Mouse (Mus musculus) neural tube, embryonic 13.5 days (tissue): Measurements from ENCODE around the gene Lrig1. TPM values are rescaled to one million over a fixed set of nuclear protein-coding genes. Genes with fewer than 3 reads are reported as not detected.

Experiments
- ATAC-seq: fragments of 200-750 bp; cut with Nextera tagmentation; 2 replicates; pipeline ENCODE4 v1.8.0; 2017; ENCODE audit warnings: low read depth, mild to moderate bottlenecking, moderate TSS enrichment, moderate library complexity
- H3K27ac ChIP-seq: fragments of 300-500 bp; sonication (generic); replicated peaks from 2 replicates; pipeline ENCODE4 v1.5.1; 2015; ENCODE audit warnings: moderate library complexity, mild to moderate bottlenecking, inconsistent platforms
- H3K27me3 ChIP-seq: fragments of 300-500 bp; sonication (generic); 2 replicates; pipeline ENCODE4 v1.6.1; 2015; ENCODE audit warnings: mild to moderate bottlenecking, inconsistent platforms
- H3K36me3 ChIP-seq: fragments of 300-500 bp; sonication (generic); 2 replicates; pipeline ENCODE4 v1.6.1; 2015; ENCODE audit warnings: mild to moderate bottlenecking, inconsistent platforms
- H3K4me1 ChIP-seq: fragments of 300-500 bp; sonication (generic); replicated peaks from 2 replicates; pipeline ENCODE4 v1.6.1; 2015; ENCODE audit warnings: inconsistent platforms
- H3K4me2 ChIP-seq: fragments of 300-500 bp; sonication (generic); 2 replicates; pipeline ENCODE4 v1.6.1; 2015; ENCODE audit warnings: inconsistent platforms, mild to moderate bottlenecking, moderate library complexity
- H3K4me3 ChIP-seq: fragments of 300-500 bp; sonication (generic); 2 replicates; pipeline ENCODE4 v1.5.1; 2015; ENCODE audit warnings: mild to moderate bottlenecking, inconsistent platforms
- H3K9ac ChIP-seq: fragments of 300-500 bp; sonication (generic); 2 replicates; pipeline ENCODE4 v1.6.1; 2015; ENCODE audit warnings: moderate library complexity, mild to moderate bottlenecking, inconsistent platforms
- H3K9me3 ChIP-seq: fragments of 300-500 bp; sonication (generic); 2 replicates; pipeline ENCODE4 v1.6.1; 2016; ENCODE audit warnings: inconsistent platforms
- WGBS: fragments of 180-500 bp; shearing (Covaris S2); methylation state at CpG from one replicate; pipeline ENCODE4 v1.1.7; 2015; 5-methylcytosine and 5-hydroxymethylcytosine counted together
- polyA plus RNA-seq: library from polyadenylated mRNA; unstranded; fragments of >200 nt; fragmentation: Nextera tagmentation; extraction: Ambion mirVana; gene quantifications from 2 replicates; pipeline ENCODE4 v1.2.1, GENCODE M21; 2015

The Lrig1 gene
- polyA plus RNA-seq, 1 experiment from 2014 or later: 12.9 TPM

GRCm38 (mm10) chr6:94652659-94653213 is 47.2 kb downstream of the Lrig1 start:
- no peak for ATAC-seq
- no peaks in the 10 kb centered on the region for H3K9me3 ChIP-seq
- H3K27me3 ChIP-seq: no peaks in the 10 kb centered on the region; the same call in 1 of the 2 replicates
- no peak overlapping the region for H3K9ac ChIP-seq
- H3K4me3 ChIP-seq: no peak overlapping the region
- WGBS: 69% methylated on average over 6 of the region's 6 CpGs
- H3K4me1 ChIP-seq: peaks cover 86% of the 10 kb centered on the region
- H3K27ac ChIP-seq: no peak overlapping the region
- H3K4me2 ChIP-seq: no peak overlapping the region
- no peaks in the 10 kb centered on the region for H3K36me3 ChIP-seq

- H3K27me3 ChIP-seq: no peaks in the 10 kb centered on the region; the same call in 1 of the 2 replicates
- H3K27ac ChIP-seq: no peak overlapping the region
- H3K4me1 ChIP-seq: peaks cover 86% of the 10 kb centered on the region
- no peaks in the 10 kb centered on the region for H3K9me3 ChIP-seq
- H3K36me3 ChIP-seq: no peaks in the 10 kb centered on the region
- ATAC-seq: no peak
- H3K9ac ChIP-seq: no peak overlapping the region
- H3K4me2 ChIP-seq: no peak overlapping the region
- H3K4me3 ChIP-seq: no peak overlapping the region
- WGBS: 77% methylated on average over 17 of the region's 17 CpGs
Measured at GRCm38 (mm10) chr6:94651541-94651940, 48.4 kb downstream of the Lrig1 start.

DNA sequence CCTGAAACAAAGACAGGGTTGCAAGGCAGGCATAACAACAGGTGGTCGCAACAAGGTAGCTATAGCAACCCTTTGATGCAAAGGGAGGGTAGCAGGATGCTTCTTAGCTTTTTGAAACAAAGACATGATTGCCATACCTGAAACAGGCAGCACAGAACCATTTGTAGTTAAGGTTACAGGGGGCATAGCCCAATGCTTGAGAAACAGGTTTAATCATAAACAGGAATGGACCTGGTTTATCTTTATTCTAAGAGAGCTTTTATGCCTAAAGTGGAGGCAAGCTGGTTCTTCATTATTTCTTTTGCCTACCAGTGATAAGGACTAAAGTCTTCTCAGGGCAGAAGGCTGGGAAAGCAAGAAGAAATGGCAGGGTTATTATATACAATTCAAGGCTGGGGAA is 50.3 kb downstream of the Lrig1 start:
- WGBS: 45% methylated on average over 1 of the region's 1 CpGs
- Histone ChIP-seq H3K4me1 (peaks cover 73% of the 10 kb centered on the region), H3K27me3 (no peaks in the 10 kb centered on the region; the same call in 1 of the 2 replicates), H3K27ac (no peak overlapping the region), H3K9me3 (no peaks in the 10 kb centered on the region), H3K9ac (no peak overlapping the region), H3K4me3 (no peak overlapping the region), H3K36me3 (no peaks in the 10 kb centered on the region), H3K4me2 (no peak overlapping the region)
- ATAC-seq: no peak

GRCm38 (mm10) chr6:94648496-94648895 is 51.5 kb downstream of the Lrig1 start:
- WGBS: 32% methylated on average over 4 of the region's 4 CpGs
- H3K4me3 ChIP-seq: no peak overlapping the region
- H3K9me3 ChIP-seq: no peaks in the 10 kb centered on the region
- ATAC-seq: no peak
- H3K36me3 ChIP-seq: no peaks in the 10 kb centered on the region
- no peaks in the 10 kb centered on the region; the same call in 1 of the 2 replicates for H3K27me3 ChIP-seq
- peaks cover 72% of the 10 kb centered on the region for H3K4me1 ChIP-seq
- H3K4me2 ChIP-seq: no peak overlapping the region
- no peak overlapping the region for H3K9ac ChIP-seq
- peak overlapping the region; percentile 70 for H3K27ac ChIP-seq

DNA sequence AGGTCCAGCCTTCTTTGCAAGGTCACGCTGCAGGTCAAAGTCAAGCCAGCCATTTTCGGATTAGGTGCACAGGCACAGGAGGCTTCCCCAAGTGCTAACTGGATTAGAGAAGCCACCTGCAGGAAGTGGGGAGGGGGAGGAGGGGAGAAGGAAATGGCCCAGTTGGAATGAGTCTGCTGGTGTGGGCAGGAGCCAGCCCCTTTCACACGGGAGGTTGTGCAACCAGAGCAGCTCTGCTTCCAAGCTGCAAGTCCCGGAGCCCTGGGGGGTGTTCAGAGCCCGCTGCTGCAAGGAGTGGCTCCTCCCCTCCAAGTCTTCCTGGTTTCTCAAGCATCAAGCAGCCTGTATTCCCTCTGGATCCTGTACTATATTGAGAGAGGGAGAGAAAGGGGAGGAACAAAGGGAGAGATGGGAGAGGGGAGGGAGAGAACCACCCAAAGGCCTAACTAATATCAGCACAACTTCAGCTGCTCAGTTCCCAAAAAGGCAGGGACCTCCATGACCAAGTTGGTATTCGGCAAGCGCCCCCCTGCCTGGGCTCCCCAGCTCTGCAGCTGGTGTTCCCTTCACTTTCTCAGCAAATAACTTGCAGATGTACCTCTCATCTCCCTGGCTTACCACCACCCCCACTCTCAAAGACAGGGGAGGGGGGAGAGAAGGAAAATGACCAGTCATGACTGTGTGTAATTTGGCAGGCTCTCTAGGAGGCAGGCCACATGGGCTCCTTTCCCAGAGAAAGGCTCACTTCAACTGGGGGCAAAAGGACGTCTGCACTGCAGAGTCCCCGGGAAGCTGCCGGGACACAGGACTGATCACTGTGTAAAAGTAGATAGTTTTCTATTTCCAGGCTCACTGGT is 52.2 kb downstream of the Lrig1 start:
- Histone ChIP-seq H3K9me3 (no peaks in the 10 kb centered on the region), H3K36me3 (no peaks in the 10 kb centered on the region), H3K9ac (peak overlapping the region; percentile 53), H3K4me1 (peaks cover 65% of the 10 kb centered on the region), H3K4me3 (no peak overlapping the region), H3K27ac (peak overlapping the region; percentile 70), H3K4me2 (peak overlapping the region; percentile 21; the same call in 1 of the 2 replicates), H3K27me3 (no peaks in the 10 kb centered on the region; the same call in 1 of the 2 replicates)
- 13% methylated on average over 10 of the region's 10 CpGs for WGBS
- ATAC-seq: peak; percentile 78

GRCm38 (mm10) chr6:94646902-94647301 is 53.1 kb downstream of the Lrig1 start:
- H3K4me2 ChIP-seq: no peak overlapping the region
- H3K4me3 ChIP-seq: no peak overlapping the region
- WGBS: 82% methylated on average over 6 of the region's 6 CpGs
- no peak overlapping the region for H3K27ac ChIP-seq
- H3K36me3 ChIP-seq: no peaks in the 10 kb centered on the region
- no peaks in the 10 kb centered on the region for H3K27me3 ChIP-seq
- no peak for ATAC-seq
- peaks cover 56% of the 10 kb centered on the region for H3K4me1 ChIP-seq
- no peaks in the 10 kb centered on the region for H3K9me3 ChIP-seq
- no peak overlapping the region for H3K9ac ChIP-seq

- no peak overlapping the region for H3K4me3 ChIP-seq
- peaks cover 51% of the 10 kb centered on the region for H3K4me1 ChIP-seq
- H3K27ac ChIP-seq: no peak overlapping the region
- no peak for ATAC-seq
- no peak overlapping the region for H3K4me2 ChIP-seq
- H3K27me3 ChIP-seq: no peaks in the 10 kb centered on the region
- no peaks in the 10 kb centered on the region for H3K36me3 ChIP-seq
- 73% methylated on average over 6 of the region's 6 CpGs for WGBS
- H3K9ac ChIP-seq: no peak overlapping the region
- no peaks in the 10 kb centered on the region for H3K9me3 ChIP-seq
Measured at GRCm38 (mm10) chr6:94646274-94646863, 53.6 kb downstream of the Lrig1 start.

DNA sequence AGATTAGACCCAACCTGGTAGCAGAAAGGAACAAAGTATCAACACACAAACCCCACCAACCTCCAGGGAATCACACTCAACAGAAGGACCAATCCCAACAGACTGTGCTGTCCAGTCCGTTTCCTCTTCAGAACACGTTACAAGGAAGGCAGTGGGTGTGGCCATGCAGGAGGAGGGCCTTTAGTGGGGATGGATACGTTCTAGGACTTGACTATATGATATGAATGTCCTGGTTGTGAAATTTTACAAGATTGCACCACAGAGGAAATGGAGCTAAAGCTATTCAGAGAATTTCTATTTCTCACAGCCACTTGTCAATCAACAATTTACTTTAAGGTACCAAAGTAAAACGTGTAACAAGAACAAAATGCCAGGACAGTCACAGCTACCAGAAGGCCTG is 54.2 kb downstream of the Lrig1 start:
- WGBS: 70% methylated on average over 4 of the region's 4 CpGs
- H3K4me1 ChIP-seq: peaks cover 50% of the 10 kb centered on the region
- no peak for ATAC-seq
- H3K4me3 ChIP-seq: no peak overlapping the region
- no peaks in the 10 kb centered on the region for H3K9me3 ChIP-seq
- H3K27me3 ChIP-seq: no peaks in the 10 kb centered on the region
- H3K36me3 ChIP-seq: no peaks in the 10 kb centered on the region
- H3K4me2 ChIP-seq: no peak overlapping the region
- no peak overlapping the region for H3K27ac ChIP-seq
- H3K9ac ChIP-seq: no peak overlapping the region

DNA sequence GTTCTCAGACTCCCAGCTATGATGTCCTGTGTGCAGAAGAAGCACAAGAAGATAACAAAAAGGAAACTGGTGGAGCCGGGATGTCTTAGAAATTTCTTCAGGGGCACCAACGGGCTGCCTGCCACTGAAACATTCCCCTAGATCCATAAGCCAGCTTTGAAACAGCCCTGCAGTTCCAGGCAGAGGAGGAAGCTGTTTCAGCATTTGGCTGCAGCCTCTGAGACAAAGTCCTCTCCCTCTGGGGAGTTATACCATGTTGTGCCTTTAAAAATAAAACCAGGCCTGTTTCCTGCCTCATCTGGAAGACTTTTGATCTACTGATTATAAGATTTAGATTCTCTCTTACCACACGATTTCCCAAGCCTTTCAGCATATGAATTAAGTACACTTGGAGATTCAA is 55.3 kb downstream of the Lrig1 start:
- WGBS: 85% methylated on average over 3 of the region's 3 CpGs
- Histone ChIP-seq H3K36me3 (no peaks in the 10 kb centered on the region), H3K27ac (no peak overlapping the region), H3K27me3 (no peaks in the 10 kb centered on the region), H3K4me3 (no peak overlapping the region), H3K9ac (no peak overlapping the region), H3K9me3 (no peaks in the 10 kb centered on the region), H3K4me1 (peaks cover 48% of the 10 kb centered on the region), H3K4me2 (no peak overlapping the region)
- ATAC-seq: no peak

DNA sequence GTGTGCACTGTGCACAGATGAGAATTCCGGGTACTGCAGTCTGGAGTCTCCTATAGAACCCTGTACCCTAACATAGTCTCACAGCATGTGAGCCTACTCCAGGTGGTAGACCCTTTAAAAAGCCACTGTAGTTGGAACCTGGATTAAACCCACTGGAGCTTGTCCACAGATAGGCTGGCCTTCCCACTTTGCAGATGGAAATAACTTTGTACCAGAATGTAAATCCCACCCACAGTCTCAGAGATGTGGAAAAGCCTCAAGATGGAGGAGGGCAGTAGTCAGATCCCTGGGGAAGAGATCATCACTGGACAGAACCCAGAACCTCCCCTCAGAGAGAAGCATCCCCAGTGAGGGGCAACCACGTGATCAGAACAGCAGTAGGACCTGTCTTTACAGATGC is 56.0 kb downstream of the Lrig1 start:
- no peaks in the 10 kb centered on the region for H3K9me3 ChIP-seq
- H3K27ac ChIP-seq: no peak overlapping the region
- peaks cover 41% of the 10 kb centered on the region for H3K4me1 ChIP-seq
- no peak overlapping the region for H3K4me3 ChIP-seq
- H3K9ac ChIP-seq: no peak overlapping the region
- no peaks in the 10 kb centered on the region for H3K27me3 ChIP-seq
- no peak overlapping the region for H3K4me2 ChIP-seq
- WGBS: 91% methylated on average over 2 of the region's 2 CpGs
- ATAC-seq: no peak
- H3K36me3 ChIP-seq: no peaks in the 10 kb centered on the region

DNA sequence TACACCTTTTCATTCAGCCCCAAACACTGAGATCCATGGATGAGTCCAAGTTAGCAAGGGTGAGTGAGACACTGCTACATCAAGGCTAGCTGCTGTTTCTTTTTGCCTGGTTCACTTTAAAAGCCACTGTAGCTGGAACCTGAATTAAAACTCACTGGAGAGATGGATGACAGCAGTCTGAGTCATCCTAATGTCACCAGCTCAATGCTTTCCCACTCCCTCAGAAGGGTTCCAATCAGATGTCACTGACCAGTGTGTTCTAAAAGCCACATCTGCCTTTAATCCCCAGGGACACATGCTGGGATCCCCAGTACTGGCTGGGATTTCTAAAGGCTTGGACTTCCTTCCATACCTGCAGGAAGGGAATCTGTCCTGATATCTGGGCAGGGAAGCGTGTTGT is 57.9 kb downstream of the Lrig1 start:
- Histone ChIP-seq H3K36me3 (no peaks in the 10 kb centered on the region), H3K4me1 (peaks cover 28% of the 10 kb centered on the region), H3K4me3 (no peak overlapping the region), H3K4me2 (no peak overlapping the region), H3K27ac (no peak overlapping the region), H3K27me3 (no peaks in the 10 kb centered on the region), H3K9ac (no peak overlapping the region), H3K9me3 (no peaks in the 10 kb centered on the region)
- 82% methylated on average over 1 of the region's 1 CpGs for WGBS
- no peak for ATAC-seq

- Histone ChIP-seq H3K4me3 (no peak overlapping the region), H3K27ac (0 out of 2 replicates have a peak overlapping the region, but pooled peaks have one; percentile 47), H3K9me3 (no peaks in the 10 kb centered on the region), H3K27me3 (no peaks in the 10 kb centered on the region), H3K9ac (no peak overlapping the region), H3K4me1 (peaks cover 35% of the 10 kb centered on the region), H3K4me2 (no peak overlapping the region), H3K36me3 (no peaks in the 10 kb centered on the region)
- no peak; the same call in 1 of the 2 replicates for ATAC-seq
- 37% methylated on average over 7 of the region's 7 CpGs for WGBS
Measured at GRCm38 (mm10) chr6:94640297-94640696, 59.7 kb downstream of the Lrig1 start.
